Mouse (Mus musculus) thymus, adult 2 months (tissue): ENCODE results near the gene Sptbn4.

Source experiments
- CTCF ChIP-seq: fragments of 200-500 bp; IDR thresholded peaks from 2 replicates; pipeline ENCODE4 v1.5.1; 2012; ENCODE audit warnings: mild to moderate bottlenecking, control low read depth, low read length, moderate library complexity, borderline replicate concordance; ENCODE audit not compliant: control insufficient read depth, poor library complexity, insufficient read depth; ENCODE audit errors: extremely low read depth
- POLR2A ChIP-seq: fragments of 200-500 bp; IDR thresholded peaks from 2 replicates; pipeline ENCODE4 v1.6.1; 2012; ENCODE audit warnings: mild to moderate bottlenecking, low read length, control low read depth, moderate library complexity; ENCODE audit not compliant: control insufficient read depth, poor library complexity, insufficient read depth; ENCODE audit errors: extremely low read depth

- TF ChIP-seq CTCF (no peak), POLR2A (no peak)
Measured at GRCm38 (mm10) chr7:27307551-27307950, 139.9 kb downstream of the Sptbn4 start.
